In genomic region chr10:75714795-75715194, GRCm38 (mm10) we compare ENCODE assay signal across 33 mouse cellular contexts.
"Had no signal": no experiment of that assay in that cellular context is flagged by ENCODE, and none has a peak within 500 bp of the region (broad histone marks: within the 10 kb centered on the region; RNA-seq: fewer than 3 reads in every experiment).

No protein-coding gene starts in this region.

- ATAC-seq: liver, embryonic 12.5 days; liver, postnatal 0 days; lung, postnatal 0 days; midbrain, embryonic 13.5 days; midbrain, embryonic 15.5 days; midbrain, embryonic 16.5 days had no signal

- H3K27me3 ChIP-seq: limb, embryonic 12.5 days; limb, embryonic 13.5 days; limb, embryonic 15.5 days; liver, embryonic 12.5 days; liver, embryonic 13.5 days; liver, embryonic 15.5 days; lung, embryonic 15.5 days; megakaryocyte, embryonic 14.5 days; midbrain, embryonic 12.5 days; midbrain, embryonic 13.5 days; midbrain, embryonic 15.5 days; neural tube, embryonic 12.5 days; neural tube, embryonic 13.5 days had no signal

- H3K4me3 ChIP-seq: limb, embryonic 10.5 days; limb, embryonic 12.5 days; limb, embryonic 13.5 days; limb, embryonic 15.5 days; liver, embryonic 12.5 days; liver, embryonic 13.5 days; liver, embryonic 15.5 days; lung, embryonic 15.5 days; megakaryocyte, embryonic 14.5 days; midbrain, embryonic 10.5 days; midbrain, embryonic 12.5 days; midbrain, embryonic 13.5 days; midbrain, embryonic 15.5 days; myocyte; neural tube, embryonic 12.5 days; neural tube, embryonic 13.5 days had no signal

- H3K4me2 ChIP-seq: limb, embryonic 12.5 days; limb, embryonic 13.5 days; limb, embryonic 15.5 days; liver, embryonic 11.5 days; liver, embryonic 12.5 days; liver, embryonic 13.5 days; liver, embryonic 15.5 days; lung, embryonic 14.5 days; lung, embryonic 15.5 days; midbrain, embryonic 11.5 days; midbrain, embryonic 12.5 days; midbrain, embryonic 13.5 days; midbrain, embryonic 15.5 days; neural tube, embryonic 12.5 days; neural tube, embryonic 13.5 days had no signal

- H3K4me1 ChIP-seq: limb, embryonic 10.5 days; limb, embryonic 12.5 days; limb, embryonic 13.5 days; limb, embryonic 15.5 days; liver, embryonic 12.5 days; liver, embryonic 13.5 days; liver, embryonic 15.5 days; lung, embryonic 15.5 days; midbrain, embryonic 10.5 days; midbrain, embryonic 12.5 days; midbrain, embryonic 13.5 days; midbrain, embryonic 15.5 days; neural tube, embryonic 12.5 days; neural tube, embryonic 13.5 days had no signal

- H3K9me3 ChIP-seq: limb, embryonic 10.5 days; limb, embryonic 12.5 days; limb, embryonic 13.5 days; limb, embryonic 15.5 days; liver, embryonic 12.5 days; liver, embryonic 13.5 days; liver, embryonic 15.5 days; lung, embryonic 15.5 days; megakaryocyte, embryonic 14.5 days; midbrain, embryonic 10.5 days; midbrain, embryonic 12.5 days; midbrain, embryonic 13.5 days; midbrain, embryonic 15.5 days; neural tube, embryonic 12.5 days; neural tube, embryonic 13.5 days had no signal

- H3K27ac ChIP-seq: limb, embryonic 10.5 days; limb, embryonic 12.5 days; limb, embryonic 13.5 days; limb, embryonic 15.5 days; liver, embryonic 12.5 days; liver, embryonic 13.5 days; liver, embryonic 14.5 days; liver, embryonic 15.5 days; lung, embryonic 15.5 days; macrophage; midbrain, embryonic 10.5 days; midbrain, embryonic 12.5 days; midbrain, embryonic 13.5 days; midbrain, embryonic 15.5 days; neural tube, embryonic 12.5 days; neural tube, embryonic 13.5 days had no signal

- H3K9ac ChIP-seq: limb, embryonic 12.5 days; limb, embryonic 13.5 days; limb, embryonic 15.5 days; liver, embryonic 12.5 days; liver, embryonic 13.5 days; liver, embryonic 14.5 days; liver, embryonic 15.5 days; liver, postnatal 0 days; lung, embryonic 14.5 days; lung, embryonic 15.5 days; midbrain, embryonic 12.5 days; midbrain, embryonic 13.5 days; midbrain, embryonic 15.5 days; neural tube, embryonic 12.5 days; neural tube, embryonic 13.5 days had no signal

- DNase-seq: left cerebral cortex, postnatal 4 days; liver; liver, embryonic 13.5 days; liver, postnatal 0 days; lung, adult 18-20 months; lung, adult 2 months; lung, embryonic 14.5 days; lung, postnatal 10 days; lung, postnatal 14 days; lung, postnatal 36 days; lung, postnatal 4 days; midbrain, embryonic 14.5 days had no signal
